Mouse (Mus musculus): ENCODE measurements at regions not wholly inside any gene's neighbourhood (a gene's known extent, or its start where the extent isn't known, plus 50 kb on each side); places are given as distances from the start of the nearest gene placed in this dataset.

- no peak overlapping the region for H3K4me3 ChIP-seq (ENCODE audit: control insufficient read depth in 1 of 2, insufficient read depth in 1 of 2, low read depth in 2 of 2, low read length in 2 of 2)
- no peaks in the 10 kb centered on the region for H3K27me3 ChIP-seq (ENCODE audit: control insufficient read depth in 1 of 2, insufficient read depth in 2 of 2, low read length in 2 of 2)
- no peak for TF ChIP-seq HCFC1 (IDR thresholded peaks at IDR 0.05; ENCODE audit: low read depth, low read length)
- no peak for TF ChIP-seq CTCF (IDR thresholded peaks at IDR 0.05 in 2 of 3, conservative IDR thresholded peaks at IDR 0.05 in 1 of 3; ENCODE audit: control insufficient read depth in 1 of 3, insufficient read depth in 1 of 3, low read depth in 2 of 3, low read length in 3 of 3, poor library complexity in 1 of 3, severe bottlenecking in 1 of 3)
- no peak for TF ChIP-seq RAD21 (IDR thresholded peaks at IDR 0.05; ENCODE audit: low read depth, low read length)
- no peak for TF ChIP-seq MAZ (IDR thresholded peaks at IDR 0.05; ENCODE audit: low read depth, low read length)
- no peak for TF ChIP-seq MYB (IDR thresholded peaks at IDR 0.05; ENCODE audit: low read depth, low read length)
- TF ChIP-seq TBP (IDR thresholded peaks at IDR 0.05; ENCODE audit: low read depth, low read length), result no peak
- no peak for TF ChIP-seq ZNF384 (IDR thresholded peaks at IDR 0.05; ENCODE audit: low read depth, low read length)
- no peak for TF ChIP-seq POLR2AphosphoS5 (IDR thresholded peaks at IDR 0.05; ENCODE audit: borderline replicate concordance, low read depth, low read length)
- no peak for TF ChIP-seq USF1 (IDR thresholded peaks at IDR 0.05; ENCODE audit: low read depth, low read length)
- no peak for TF ChIP-seq USF2 (IDR thresholded peaks at IDR 0.05; ENCODE audit: borderline replicate concordance in 1 of 2, insufficient read depth in 1 of 2, low read depth in 1 of 2, low read length in 2 of 2)
- TF ChIP-seq ZC3H11A (IDR thresholded peaks at IDR 0.05; ENCODE audit: low read depth, low read length), result no peak
- no peak for TF ChIP-seq KAT2A (conservative IDR thresholded peaks at IDR 0.05; ENCODE audit: low read depth, low read length)
- TF ChIP-seq MEF2A (IDR thresholded peaks at IDR 0.05; ENCODE audit: extremely low read depth, insufficient replicate concordance, low read depth, low read length, poor library complexity, severe bottlenecking), result no peak
- TF ChIP-seq JUND (IDR thresholded peaks at IDR 0.05; ENCODE audit: low read depth, low read length), result no peak
- TF ChIP-seq CHD2 (IDR thresholded peaks at IDR 0.05; ENCODE audit: low read length), result no peak
- no peak for TF ChIP-seq SMC3 (IDR thresholded peaks at IDR 0.05; ENCODE audit: low read depth, low read length)
- no peaks in the 10 kb centered on the region for H3K9me3 ChIP-seq (replicated peaks; ENCODE audit: insufficient read depth, low read length)
- H3K27ac ChIP-seq (ENCODE audit: control insufficient read depth, low read depth, low read length), result no peak overlapping the region
- no peak for DNase-seq (ENCODE audit: low read depth, low spot score)
- no peaks in the 10 kb centered on the region for H3K36me3 ChIP-seq (ENCODE audit: control insufficient read depth in 1 of 2, insufficient read depth in 2 of 2, low read length in 2 of 2)
- H3K4me1 ChIP-seq (ENCODE audit: control insufficient read depth in 1 of 2, insufficient read depth in 2 of 2, low read length in 2 of 2), result no peaks in the 10 kb centered on the region
- no peaks in the 10 kb centered on the region for H3K79me2 ChIP-seq (ENCODE audit: control insufficient read depth, insufficient read depth, low read length, poor library complexity)
- H3K9ac ChIP-seq (ENCODE audit: control insufficient read depth, low read depth, low read length, poor library complexity, severe bottlenecking), result no peak overlapping the region
Observed at GRCm38 (mm10) chr3:10697698-10698452, 362.4 kb upstream of the Gm38303 start.

- no peak overlapping the region for H3K4me3 ChIP-seq (ENCODE audit: control insufficient read depth in 1 of 2, insufficient read depth in 1 of 2, low read depth in 2 of 2, low read length in 2 of 2)
- H3K27ac ChIP-seq (ENCODE audit: control insufficient read depth, low read depth, low read length), result no peak overlapping the region
- no peak overlapping the region for H3K9ac ChIP-seq (ENCODE audit: control insufficient read depth, low read depth, low read length, poor library complexity, severe bottlenecking)
- H3K27me3 ChIP-seq (ENCODE audit: control insufficient read depth in 1 of 2, insufficient read depth in 2 of 2, low read length in 2 of 2), result no peaks in the 10 kb centered on the region
- TF ChIP-seq UBTF (IDR thresholded peaks at IDR 0.05; ENCODE audit: borderline replicate concordance, insufficient read depth, low read depth, low read length), result no peak
- no peak for TF ChIP-seq ZNF384 (IDR thresholded peaks at IDR 0.05; ENCODE audit: low read depth, low read length)
- TF ChIP-seq MEF2A (IDR thresholded peaks at IDR 0.05; ENCODE audit: extremely low read depth, insufficient replicate concordance, low read depth, low read length, poor library complexity, severe bottlenecking), result no peak
- TF ChIP-seq HCFC1 (IDR thresholded peaks at IDR 0.05; ENCODE audit: low read depth, low read length), result no peak
- no peaks in the 10 kb centered on the region for H3K36me3 ChIP-seq (ENCODE audit: control insufficient read depth in 1 of 2, insufficient read depth in 2 of 2, low read length in 2 of 2)
- no peaks in the 10 kb centered on the region for H3K9me3 ChIP-seq (replicated peaks; ENCODE audit: insufficient read depth, low read length)
- H3K4me1 ChIP-seq (ENCODE audit: control insufficient read depth in 1 of 2, insufficient read depth in 2 of 2, low read length in 2 of 2), result no peaks in the 10 kb centered on the region
- no peaks in the 10 kb centered on the region for H3K79me2 ChIP-seq (ENCODE audit: control insufficient read depth, insufficient read depth, low read length, poor library complexity)
- no peak for DNase-seq (ENCODE audit: low read depth, low spot score)
Observed at GRCm38 (mm10) chr3:10685501-10685951, 350.0 kb upstream of the Gm38303 start.

All from MEL (cell line).